Mouse (Mus musculus) bone marrow macrophage, adult 2 months (primary cell): ENCODE data around the gene Rapgef2.

Source experiments
- CTCF ChIP-seq: IDR thresholded peaks from 2 replicates; pipeline ENCODE4 v1.5.1; 2012; ENCODE audit warnings: low read depth, mild to moderate bottlenecking, low read length, moderate library complexity
- POLR2A ChIP-seq: IDR thresholded peaks from 2 replicates; pipeline ENCODE4 v1.6.1; 2012; ENCODE audit warnings: mild to moderate bottlenecking, low read depth, low read length, borderline replicate concordance

DNA sequence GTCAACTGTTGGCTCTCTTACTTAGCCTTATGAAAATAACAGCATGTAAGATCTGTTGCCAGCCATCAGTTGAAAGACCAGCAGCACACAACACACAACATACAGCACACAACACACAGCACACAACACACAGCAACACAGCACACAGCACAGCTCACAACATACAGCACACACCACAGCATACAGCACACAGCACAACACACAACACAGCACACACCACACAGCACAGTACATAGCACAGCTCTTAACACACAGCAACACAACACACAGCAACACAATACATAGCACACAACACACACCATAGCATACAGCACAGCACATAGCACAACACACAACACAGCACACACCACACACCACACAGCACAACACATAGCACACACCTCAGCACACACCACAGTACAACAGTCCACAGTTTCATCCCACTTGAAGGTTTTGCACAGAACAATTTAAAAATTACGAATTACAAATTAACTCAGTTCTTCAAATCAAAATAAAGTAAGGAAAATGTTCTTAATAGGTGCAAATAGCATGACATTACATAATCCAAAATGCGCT, 106.7 kb downstream of the Rapgef2 start:
- no peak for TF ChIP-seq CTCF
- TF ChIP-seq POLR2A: no peak
